In genomic region chr5:136172939-136173338, GRCm38 (mm10) we compare ENCODE assay signal across 13 mouse cellular contexts.
"Had no signal": no experiment of that assay in that cellular context is flagged by ENCODE, and none has a peak within 500 bp of the region (broad histone marks: within the 10 kb centered on the region; RNA-seq: fewer than 3 reads in every experiment).

No protein-coding gene starts in this region.

- H3K27ac ChIP-seq: limb, embryonic 15.5 days; neural tube, embryonic 15.5 days had no signal

- H3K4me2 ChIP-seq: limb, embryonic 15.5 days; liver, embryonic 12.5 days; midbrain, embryonic 13.5 days; neural tube, embryonic 15.5 days had no signal

- H3K4me3 ChIP-seq: limb, embryonic 15.5 days; liver, embryonic 12.5 days; midbrain, embryonic 13.5 days; neural tube, embryonic 15.5 days had no signal

- H3K27me3 ChIP-seq: limb, embryonic 15.5 days; liver, embryonic 12.5 days; megakaryocyte, embryonic 14.5 days; neural tube, embryonic 15.5 days had no signal

- ATAC-seq: liver, embryonic 12.5 days; midbrain, embryonic 13.5 days had no signal

- H3K9me3 ChIP-seq: limb, embryonic 15.5 days; midbrain, embryonic 13.5 days; neural tube, embryonic 15.5 days had no signal

- H3K9ac ChIP-seq: limb, embryonic 15.5 days; liver, embryonic 12.5 days; lung, embryonic 14.5 days; midbrain, embryonic 13.5 days; neural tube, embryonic 15.5 days had no signal

- DNase-seq: kidney, adult 8-10 months; kidney, postnatal 36 days; layer of hippocampus, adult 9-11 months; layer of hippocampus, postnatal 36 days; lung, embryonic 14.5 days; lung, postnatal 4 days; right cerebral cortex, adult 18-20 months; right cerebral cortex, postnatal 25 days had no signal
